Mouse (Mus musculus): ENCODE results near the gene Nxn.

The Nxn gene

GRCm38 (mm10) chr11:76398798-76399586 lies at the start of gene Nxn:
TSS of gene Nxn (minus strand) at chr11:76399140.
- no peak for DNase-seq (ENCODE audit: low read depth, low spot score)

GRCm38 (mm10) chr11:76446251-76446650 lies 47.3 kb upstream of the Nxn start:
- DNase-seq (ENCODE audit: low read depth, low spot score), result no peak

- no peak for DNase-seq (ENCODE audit: low read depth, low spot score)
Measured at GRCm38 (mm10) chr11:76445459-76445858, 46.5 kb upstream of the Nxn start.

GRCm38 (mm10) chr11:76439666-76440065 lies 40.7 kb upstream of the Nxn start:
- DNase-seq (ENCODE audit: low read depth, low spot score), result peak; percentile 82

GRCm38 (mm10) chr11:76436864-76437437 lies 38.0 kb upstream of the Nxn start:
- DNase-seq (ENCODE audit: low read depth, low spot score), result no peak

GRCm38 (mm10) chr11:76436009-76436408 lies 37.1 kb upstream of the Nxn start:
- no peak for DNase-seq (ENCODE audit: low read depth, low spot score)

GRCm38 (mm10) chr11:76429966-76430631 lies 31.2 kb upstream of the Nxn start:
- no peak for DNase-seq (ENCODE audit: low read depth, low spot score)

- DNase-seq (ENCODE audit: low read depth, low spot score), result no peak
Measured at GRCm38 (mm10) chr11:76429556-76429955, 30.6 kb upstream of the Nxn start.

- no peak for DNase-seq (ENCODE audit: low read depth, low spot score)
Measured at GRCm38 (mm10) chr11:76429046-76429445, 30.1 kb upstream of the Nxn start.

- no peak for DNase-seq (ENCODE audit: low read depth, low spot score)
Measured at GRCm38 (mm10) chr11:76427781-76428180, 28.8 kb upstream of the Nxn start.

GRCm38 (mm10) chr11:76425749-76426148 lies 26.8 kb upstream of the Nxn start:
- no peak for DNase-seq (ENCODE audit: low read depth, low spot score)

GRCm38 (mm10) chr11:76420896-76421295 lies 22.0 kb upstream of the Nxn start:
- DNase-seq (ENCODE audit: low read depth, low spot score), result no peak

GRCm38 (mm10) chr11:76419179-76419578 lies 20.2 kb upstream of the Nxn start:
- no peak for DNase-seq (ENCODE audit: low read depth, low spot score)

- DNase-seq (ENCODE audit: low read depth, low spot score), result no peak
Measured at GRCm38 (mm10) chr11:76418423-76418822, 19.5 kb upstream of the Nxn start.

- DNase-seq (ENCODE audit: low read depth, low spot score), result no peak
Measured at GRCm38 (mm10) chr11:76415985-76416384, 17.0 kb upstream of the Nxn start.

- DNase-seq (ENCODE audit: low read depth, low spot score), result no peak
Measured at GRCm38 (mm10) chr11:76415001-76415400, 16.1 kb upstream of the Nxn start.

- no peak for DNase-seq (ENCODE audit: low read depth, low spot score)
Measured at GRCm38 (mm10) chr11:76413202-76413601, 14.3 kb upstream of the Nxn start.

- DNase-seq (ENCODE audit: low read depth, low spot score), result no peak
Measured at GRCm38 (mm10) chr11:76410826-76411225, 11.9 kb upstream of the Nxn start.

- peak; percentile 98 for DNase-seq (ENCODE audit: low read depth, low spot score)
Measured at GRCm38 (mm10) chr11:76406702-76407583, 8.0 kb upstream of the Nxn start, which contains the start of gene Timm22. TSS of gene Timm22 (plus strand) at chr11:76406952.

GRCm38 (mm10) chr11:76405626-76406264 lies 6.8 kb upstream of the Nxn start:
- DNase-seq (ENCODE audit: low read depth, low spot score), result no peak

- no peak for DNase-seq (ENCODE audit: low read depth, low spot score)
Measured at GRCm38 (mm10) chr11:76405113-76405512, 6.2 kb upstream of the Nxn start.
